Mouse (Mus musculus): ENCODE measurements around the gene Csn1s1. TPM values are rescaled to one million over a fixed set of nuclear protein-coding genes. Genes with fewer than 3 reads are reported as not detected.

Csn1s1 gene
- not detected for polyA plus RNA-seq (2017; shearing (Covaris generic))

DNA sequence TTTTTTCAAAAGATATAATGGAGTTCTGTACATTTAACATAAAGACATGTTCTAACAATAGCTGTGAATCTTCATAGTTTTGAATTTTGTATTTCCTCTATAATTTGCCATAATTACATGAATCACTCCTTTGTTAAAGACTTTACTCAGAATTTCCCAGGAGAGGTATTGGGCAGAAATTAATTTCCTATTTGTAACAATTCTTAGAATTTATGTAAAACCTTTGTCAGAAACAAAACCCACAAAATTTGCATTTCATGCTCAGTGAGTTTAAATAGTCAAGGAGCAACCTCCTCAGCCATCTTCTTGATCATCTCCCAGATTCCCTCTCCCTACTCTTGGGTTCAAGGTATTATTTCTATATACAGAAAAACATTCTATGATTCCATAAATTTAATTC, at the start of gene Csn1s1:
Gene Csn1s1, plus strand, starts transcription at position 301 of the 400 bp plus-strand sequence.

DNA sequence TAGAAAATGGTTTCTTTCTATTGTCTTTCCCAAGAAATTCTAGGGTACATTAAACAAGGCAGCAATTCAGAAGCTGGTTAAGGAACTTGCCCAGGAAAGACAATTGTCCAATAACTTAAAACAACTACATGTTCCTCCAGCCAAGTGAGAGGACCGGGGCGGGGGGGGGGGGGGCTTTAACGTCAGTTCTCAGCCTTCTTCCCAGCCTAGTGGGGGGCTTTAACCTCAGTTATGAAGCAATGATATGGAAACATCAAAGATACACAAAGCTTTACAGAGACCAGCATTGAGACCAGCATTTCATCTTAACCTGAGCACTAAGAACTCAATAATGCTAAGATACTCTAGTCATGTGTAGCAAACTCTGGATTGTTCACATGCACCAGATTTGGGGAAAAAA, 33.5 kb downstream of the Csn1s1 start, which contains the start of gene Csn2:
Gene Csn2, minus strand, starts transcription at position 101 of the 400 bp plus-strand sequence.

Other genes starting within 250 kb of the Csn1s1 start
- not detected for gene Ugt2b38, start 242.0 kb upstream of the Csn1s1 start, polyA plus RNA-seq (2017; shearing (Covaris generic))
- not detected for gene Ugt2a2, start 183.9 kb upstream of the Csn1s1 start, polyA plus RNA-seq (2017; shearing (Covaris generic))
- not detected for gene Gm43638, start 179.4 kb upstream of the Csn1s1 start, polyA plus RNA-seq (2017; shearing (Covaris generic))
- gene Ugt2a1, start 175.3 kb upstream of the Csn1s1 start, polyA plus RNA-seq (2017; shearing (Covaris generic)), result not detected
- not detected for gene Sult1b1, start 128.0 kb upstream of the Csn1s1 start, polyA plus RNA-seq (2017; shearing (Covaris generic))
- not detected for gene Sult1d1, start 97.2 kb upstream of the Csn1s1 start, polyA plus RNA-seq (2017; shearing (Covaris generic))
- not detected for gene Sult1e1, start 74.6 kb upstream of the Csn1s1 start, polyA plus RNA-seq (2017; shearing (Covaris generic))
- not detected for gene Csn2, start 33.4 kb downstream of the Csn1s1 start, polyA plus RNA-seq (2017; shearing (Covaris generic))
- not detected for gene Csn1s2a, start 108.4 kb downstream of the Csn1s1 start, polyA plus RNA-seq (2017; shearing (Covaris generic))
- not detected for gene Csn1s2b, start 141.9 kb downstream of the Csn1s1 start, polyA plus RNA-seq (2017; shearing (Covaris generic))
- not detected for gene Prr27, start 159.5 kb downstream of the Csn1s1 start, polyA plus RNA-seq (2017; shearing (Covaris generic))
- not detected for gene Odam, start 218.8 kb downstream of the Csn1s1 start, polyA plus RNA-seq (2017; shearing (Covaris generic))